Mouse (Mus musculus): Measurements from ENCODE around the gene Sptlc2. TPM values are rescaled to one million over a fixed set of nuclear protein-coding genes. Genes with fewer than 3 reads are reported as not detected.
"Not testable (repeated sequence)": the region's sequence is repeated elsewhere in the genome, so short reads cannot be mapped to it uniquely, and the experiment has no call there.

The Sptlc2 gene
- polyA plus RNA-seq, 1 experiment from 2014 or later = 73.2 TPM

- not testable (repeated sequence) for H3K9ac ChIP-seq (ENCODE audit: low read depth, low read length); H3K9me3 ChIP-seq (replicated peaks; ENCODE audit: control insufficient read depth, low read length); H3K4me3 ChIP-seq (ENCODE audit: low read depth, low read length); H3K4me2 ChIP-seq; ATAC-seq (replicated peaks; ENCODE audit: insufficient number of reproducible peaks, low FRiP score, low TSS enrichment); H3K27me3 ChIP-seq (ENCODE audit: control insufficient read depth, insufficient read depth, low read length)
- WGBS (ENCODE audit: insufficient replicate concordance) = 78% methylated on average over 4 of the region's 4 CpGs
- peaks cover 16% of the 10 kb centered on the region for H3K36me3 ChIP-seq (ENCODE audit: control insufficient read depth, insufficient read depth, low read length)
- H3K27ac ChIP-seq (ENCODE audit: low read depth, low read length) = peak overlapping the region; percentile 24; the same call in 1 of the 2 replicates
- H3K4me1 ChIP-seq (ENCODE audit: control insufficient read depth, insufficient read depth, low read length) = peaks cover 20% of the 10 kb centered on the region
Measured at GRCm38 (mm10) chr12:87277251-87277650, 110.9 kb downstream of the Sptlc2 start.

- Histone ChIP-seq H3K9me3 (replicated peaks; ENCODE audit: control insufficient read depth, low read length) (no peaks in the 10 kb centered on the region), H3K4me1 (ENCODE audit: control insufficient read depth, insufficient read depth, low read length) (peaks cover 20% of the 10 kb centered on the region), H3K27ac (ENCODE audit: low read depth, low read length) (no peak overlapping the region), H3K36me3 (ENCODE audit: control insufficient read depth, insufficient read depth, low read length) (peaks cover 34% of the 10 kb centered on the region), H3K4me2 (no peak overlapping the region), H3K9ac (ENCODE audit: low read depth, low read length) (no peak overlapping the region), H3K27me3 (ENCODE audit: control insufficient read depth, insufficient read depth, low read length) (no peaks in the 10 kb centered on the region), H3K4me3 (ENCODE audit: low read depth, low read length) (no peak overlapping the region)
- 84% methylated on average over 9 of the region's 9 CpGs for WGBS (ENCODE audit: insufficient replicate concordance)
- ATAC-seq (replicated peaks; ENCODE audit: insufficient number of reproducible peaks, low FRiP score, low TSS enrichment) = no peak
Measured at GRCm38 (mm10) chr12:87274853-87275831, 113.0 kb downstream of the Sptlc2 start.

- Histone ChIP-seq H3K9me3 (replicated peaks; ENCODE audit: control insufficient read depth, low read length) (no peaks in the 10 kb centered on the region), H3K9ac (ENCODE audit: low read depth, low read length) (peak overlapping the region; percentile 94; the same call in 1 of the 2 replicates), H3K4me3 (ENCODE audit: low read depth, low read length) (peak overlapping the region; percentile 61), H3K27me3 (ENCODE audit: control insufficient read depth, insufficient read depth, low read length) (no peaks in the 10 kb centered on the region), H3K4me1 (ENCODE audit: control insufficient read depth, insufficient read depth, low read length) (peaks cover 8% of the 10 kb centered on the region; the same call in 1 of the 2 replicates), H3K36me3 (ENCODE audit: control insufficient read depth, insufficient read depth, low read length) (peaks cover 30% of the 10 kb centered on the region), H3K4me2 (peak overlapping the region; percentile 91), H3K27ac (ENCODE audit: low read depth, low read length) (no peak overlapping the region)
- 21% methylated on average over 4 of the region's 4 CpGs for WGBS (ENCODE audit: insufficient replicate concordance)
- ATAC-seq (replicated peaks; ENCODE audit: insufficient number of reproducible peaks, low FRiP score, low TSS enrichment) = no peak
Measured at GRCm38 (mm10) chr12:87267682-87268081, 120.5 kb downstream of the Sptlc2 start.

GRCm38 (mm10) chr12:87266827-87267603 lies 121.1 kb downstream of the Sptlc2 start:
- peak overlapping the region; percentile 94 for H3K9ac ChIP-seq (ENCODE audit: low read depth, low read length)
- ATAC-seq (replicated peaks; ENCODE audit: insufficient number of reproducible peaks, low FRiP score, low TSS enrichment) = peak; percentile 60
- peak overlapping the region; percentile 91 for H3K27ac ChIP-seq (ENCODE audit: low read depth, low read length)
- peaks cover 31% of the 10 kb centered on the region for H3K36me3 ChIP-seq (ENCODE audit: control insufficient read depth, insufficient read depth, low read length)
- no peaks in the 10 kb centered on the region for H3K27me3 ChIP-seq (ENCODE audit: control insufficient read depth, insufficient read depth, low read length)
- H3K9me3 ChIP-seq (replicated peaks; ENCODE audit: control insufficient read depth, low read length) = no peaks in the 10 kb centered on the region
- under 1% methylated on average over 31 of the region's 31 CpGs for WGBS (ENCODE audit: insufficient replicate concordance)
- peak overlapping the region; percentile 91 for H3K4me2 ChIP-seq
- peak overlapping the region; percentile 61 for H3K4me3 ChIP-seq (ENCODE audit: low read depth, low read length)
- H3K4me1 ChIP-seq (ENCODE audit: control insufficient read depth, insufficient read depth, low read length) = peaks cover 8% of the 10 kb centered on the region; the same call in 1 of the 2 replicates

GRCm38 (mm10) chr12:87266108-87266826 lies 121.9 kb downstream of the Sptlc2 start, which contains the start of the genes Vipas39 and Ahsa1:
Gene Vipas39 (minus strand): TSS chr12:87266256.
Gene Ahsa1 (plus strand): TSS chr12:87266479.
- H3K9ac ChIP-seq (ENCODE audit: low read depth, low read length) = peak within 1 kb of the TSS; percentile 94
- peaks cover 8% of the 10 kb centered on the region; the same call in 1 of the 2 replicates for H3K4me1 ChIP-seq (ENCODE audit: control insufficient read depth, insufficient read depth, low read length)
- no peaks in the 10 kb centered on the region for H3K9me3 ChIP-seq (replicated peaks; ENCODE audit: control insufficient read depth, low read length)
- H3K36me3 ChIP-seq (ENCODE audit: control insufficient read depth, insufficient read depth, low read length) = peaks cover 32% of the 10 kb centered on the region
- H3K27ac ChIP-seq (ENCODE audit: low read depth, low read length) = peak within 1 kb of the TSS; percentile 91
- peak within 1 kb of the TSS; percentile 91 for H3K4me2 ChIP-seq
- no peaks in the 10 kb centered on the region for H3K27me3 ChIP-seq (ENCODE audit: control insufficient read depth, insufficient read depth, low read length)
- ATAC-seq (replicated peaks; ENCODE audit: insufficient number of reproducible peaks, low FRiP score, low TSS enrichment) = peak; percentile 95
- under 1% methylated on average over 31 of the region's 31 CpGs for WGBS (ENCODE audit: insufficient replicate concordance)
- peak within 1 kb of the TSS; percentile 61 for H3K4me3 ChIP-seq (ENCODE audit: low read depth, low read length)

- Histone ChIP-seq H3K36me3 (ENCODE audit: control insufficient read depth, insufficient read depth, low read length) (peaks cover 27% of the 10 kb centered on the region), H3K27me3 (ENCODE audit: control insufficient read depth, insufficient read depth, low read length) (no peaks in the 10 kb centered on the region), H3K27ac (ENCODE audit: low read depth, low read length) (peak overlapping the region; percentile 91), H3K9ac (ENCODE audit: low read depth, low read length) (peak overlapping the region; percentile 94), H3K9me3 (replicated peaks; ENCODE audit: control insufficient read depth, low read length) (no peaks in the 10 kb centered on the region), H3K4me2 (peak overlapping the region; percentile 85), H3K4me3 (ENCODE audit: low read depth, low read length) (peak overlapping the region; percentile 61), H3K4me1 (ENCODE audit: control insufficient read depth, insufficient read depth, low read length) (peaks cover 8% of the 10 kb centered on the region; the same call in 1 of the 2 replicates)
- no peak for ATAC-seq (replicated peaks; ENCODE audit: insufficient number of reproducible peaks, low FRiP score, low TSS enrichment)
- 19% methylated on average over 11 of the region's 11 CpGs for WGBS (ENCODE audit: insufficient replicate concordance)
Measured at GRCm38 (mm10) chr12:87265444-87265843, 122.7 kb downstream of the Sptlc2 start.

GRCm38 (mm10) chr12:87260562-87260961 lies 127.6 kb downstream of the Sptlc2 start:
- Histone ChIP-seq H3K4me3 (ENCODE audit: low read depth, low read length) (no peak overlapping the region), H3K36me3 (ENCODE audit: control insufficient read depth, insufficient read depth, low read length) (peaks cover 32% of the 10 kb centered on the region), H3K27me3 (ENCODE audit: control insufficient read depth, insufficient read depth, low read length) (no peaks in the 10 kb centered on the region), H3K4me2 (no peak overlapping the region), H3K9ac (ENCODE audit: low read depth, low read length) (no peak overlapping the region), H3K4me1 (ENCODE audit: control insufficient read depth, insufficient read depth, low read length) (no peaks in the 10 kb centered on the region), H3K9me3 (replicated peaks; ENCODE audit: control insufficient read depth, low read length) (no peaks in the 10 kb centered on the region), H3K27ac (ENCODE audit: low read depth, low read length) (no peak overlapping the region)
- WGBS (ENCODE audit: insufficient replicate concordance) = 92% methylated on average over 8 of the region's 8 CpGs
- no peak for ATAC-seq (replicated peaks; ENCODE audit: insufficient number of reproducible peaks, low FRiP score, low TSS enrichment)

- no peak for ATAC-seq (replicated peaks; ENCODE audit: insufficient number of reproducible peaks, low FRiP score, low TSS enrichment)
- H3K36me3 ChIP-seq (ENCODE audit: control insufficient read depth, insufficient read depth, low read length) = peaks cover 34% of the 10 kb centered on the region
Measured at GRCm38 (mm10) chr12:87256629-87257028, 131.5 kb downstream of the Sptlc2 start.

More at GRCm38 (mm10) chr12:87256629-87257028, 131.5 kb downstream of the Sptlc2 start:
- Histone ChIP-seq H3K4me3 (ENCODE audit: low read depth, low read length) (no peak overlapping the region), H3K4me1 (ENCODE audit: control insufficient read depth, insufficient read depth, low read length) (no peaks in the 10 kb centered on the region), H3K27me3 (ENCODE audit: control insufficient read depth, insufficient read depth, low read length) (no peaks in the 10 kb centered on the region), H3K9me3 (replicated peaks; ENCODE audit: control insufficient read depth, low read length) (no peaks in the 10 kb centered on the region; the same call in 1 of the 2 replicates), H3K9ac (ENCODE audit: low read depth, low read length) (no peak overlapping the region), H3K4me2 (no peak overlapping the region), H3K27ac (ENCODE audit: low read depth, low read length) (no peak overlapping the region)
- 91% methylated on average over 5 of the region's 5 CpGs for WGBS (ENCODE audit: insufficient replicate concordance)
